15 mouse cellular contexts compared by ENCODE assay signal in the genomic region with DNA sequence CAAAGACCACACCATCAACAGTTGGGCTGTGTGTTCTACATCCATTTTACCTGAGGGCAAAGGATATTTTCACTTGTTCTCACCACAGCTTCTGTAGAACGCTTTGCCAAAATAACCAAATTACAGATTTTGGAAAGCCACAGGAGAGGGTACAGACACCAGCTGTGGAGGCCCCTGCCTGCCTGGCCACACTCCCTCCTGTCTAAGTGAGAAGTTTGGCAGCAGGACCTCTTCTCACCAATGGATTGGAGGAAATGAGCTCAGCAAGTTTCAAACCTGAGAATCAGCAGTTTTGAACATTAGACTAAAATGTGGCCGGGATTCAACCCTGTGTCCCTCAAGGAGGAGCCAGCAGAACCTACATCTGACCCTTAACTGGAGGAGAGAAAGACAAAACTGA.
"Had no signal": no experiment of that assay in that cellular context is flagged by ENCODE, and none has a peak within 500 bp of the region (broad histone marks: within the 10 kb centered on the region; RNA-seq: fewer than 3 reads in every experiment).

No protein-coding gene starts in this region.

- H3K36me3 ChIP-seq: kidney, embryonic 15.5 days; liver, embryonic 15.5 days; midbrain, embryonic 15.5 days had no signal

- H3K4me2 ChIP-seq: kidney, embryonic 15.5 days; liver, embryonic 11.5 days; liver, embryonic 15.5 days; lung, embryonic 14.5 days; midbrain, embryonic 11.5 days; midbrain, embryonic 15.5 days had no signal

- H3K9ac ChIP-seq: kidney, embryonic 15.5 days; liver, embryonic 15.5 days; lung, embryonic 14.5 days; midbrain, embryonic 15.5 days had no signal

- ATAC-seq: midbrain, embryonic 15.5 days had no signal

- H3K4me3 ChIP-seq: kidney, embryonic 15.5 days; left cerebral cortex, adult 2 months; liver, embryonic 15.5 days; megakaryocyte, embryonic 14.5 days; midbrain, embryonic 15.5 days had no signal

- DNase-seq: kidney, adult 18-20 months; kidney, postnatal 14 days; lung, embryonic 14.5 days; lung, postnatal 14 days; thymus, adult 18-20 months; thymus, postnatal 14 days had no signal

- H3K27ac ChIP-seq: kidney, embryonic 15.5 days; left cerebral cortex, adult 2 months; liver, embryonic 15.5 days; macrophage; midbrain, embryonic 15.5 days; stomach, postnatal 0 days had no signal

- H3K4me1 ChIP-seq: kidney, embryonic 15.5 days; liver, embryonic 15.5 days; megakaryocyte, embryonic 14.5 days; midbrain, embryonic 15.5 days had no signal

- H3K9me3 ChIP-seq: kidney, embryonic 15.5 days; liver, embryonic 15.5 days; megakaryocyte, embryonic 14.5 days; midbrain, embryonic 15.5 days had no signal

- H3K27me3 ChIP-seq: kidney, embryonic 15.5 days; liver, embryonic 15.5 days; megakaryocyte, embryonic 14.5 days; midbrain, embryonic 15.5 days had no signal
